ENCODE assay signal across 7 mouse cellular contexts in the genomic region with DNA sequence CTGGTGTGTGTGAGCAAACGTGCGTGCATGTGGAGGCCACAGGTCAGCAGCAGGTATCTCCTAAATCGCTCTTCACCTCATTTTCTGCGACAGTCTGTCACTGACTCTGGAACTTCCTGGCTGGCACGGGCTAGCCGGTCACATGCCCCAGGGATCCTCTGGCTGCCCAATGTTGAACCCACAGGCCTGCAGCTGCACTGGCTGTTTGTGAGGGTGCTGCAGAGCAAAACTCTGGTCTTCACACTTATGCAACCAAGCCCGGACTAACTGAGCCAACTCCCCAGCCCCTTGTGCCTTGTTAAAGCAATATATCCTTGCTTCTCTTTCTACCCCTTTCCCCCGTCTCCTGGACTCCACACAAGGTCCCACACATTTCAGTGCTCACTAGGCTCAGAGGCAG. TPM values are rescaled to one million over a fixed set of nuclear protein-coding genes. Genes with fewer than 3 reads are reported as not detected.
DNase-seq lines count a peak whose midpoint lies in the region.

No protein-coding gene starts in this region.

- peak; percentile 31 for DNase-seq in right cerebral cortex, adult 18-20 months
- no peak for DNase-seq in right cerebral cortex, postnatal 14 days
- peak; percentile 61 for DNase-seq in gastrocnemius, postnatal 14 days
- DNase-seq in heart, postnatal 25 days (ENCODE audit: low spot score) = peak; percentile 66
- DNase-seq in lung, postnatal 4 days = peak; percentile 70 to 76
- DNase-seq in cerebellum, adult 9-10 months = no peak
- no peak for DNase-seq in right cerebral cortex, postnatal 36 days (ENCODE audit: low spot score in 2 of 2)

- intact Hi-C loops in gastrocnemius, postnatal 14 days (cut with DNase I; ENCODE audit: low total_unique reads) = no loop called here
- intact Hi-C loops in heart, postnatal 25 days (cut with DNase I) = no loop called here

RNA-seq across cellular contexts. Expression of a gene that starts 5.3 kb away (rescaled TPM):
- 10 to 100 TPM in 1 of 2 experiments, 1 to 10 TPM in 1; 7.5 to 13.9 TPM for total RNA-seq in gastrocnemius, postnatal 14 days (2021)
- total RNA-seq in heart, postnatal 25 days (2021) = 10 to 100 TPM; 18.9 to 20.1 TPM

RNA-seq across cellular contexts. Expression of a gene that starts 19.0 kb away (rescaled TPM):
- not detected for total RNA-seq in gastrocnemius, postnatal 14 days (2021)
- total RNA-seq in heart, postnatal 25 days (2021) = not detected

Comparison
In these comparisons a context has a peak if more than half of its experiments do, and no peak if none do; other contexts are left out.
1. DNase-seq: peak in right cerebral cortex, adult 18-20 months (single experiment), gastrocnemius, postnatal 14 days (single experiment), heart, postnatal 25 days (single experiment) and lung, postnatal 4 days (2 of 2); none in right cerebral cortex, postnatal 14 days (single experiment), cerebellum, adult 9-10 months (single experiment) and right cerebral cortex, postnatal 36 days (0 of 2).